Mouse (Mus musculus) cortical plate, adult 2 months (tissue): ENCODE data around the gene Tbx3.

Source experiments
- CTCF ChIP-seq: fragments of 200-500 bp; IDR thresholded peaks from 2 replicates; pipeline ENCODE4 v1.5.1; 2011; ENCODE audit warnings: mild to moderate bottlenecking, control low read depth, low read length; ENCODE audit not compliant: insufficient read depth; ENCODE audit errors: extremely low read depth
- POLR2A ChIP-seq: fragments of 200-500 bp; IDR thresholded peaks from 2 replicates; pipeline ENCODE4 v1.6.1; 2011; ENCODE audit warnings: mild to moderate bottlenecking, low read length, control low read depth; ENCODE audit not compliant: insufficient read depth; ENCODE audit errors: extremely low read depth

DNA sequence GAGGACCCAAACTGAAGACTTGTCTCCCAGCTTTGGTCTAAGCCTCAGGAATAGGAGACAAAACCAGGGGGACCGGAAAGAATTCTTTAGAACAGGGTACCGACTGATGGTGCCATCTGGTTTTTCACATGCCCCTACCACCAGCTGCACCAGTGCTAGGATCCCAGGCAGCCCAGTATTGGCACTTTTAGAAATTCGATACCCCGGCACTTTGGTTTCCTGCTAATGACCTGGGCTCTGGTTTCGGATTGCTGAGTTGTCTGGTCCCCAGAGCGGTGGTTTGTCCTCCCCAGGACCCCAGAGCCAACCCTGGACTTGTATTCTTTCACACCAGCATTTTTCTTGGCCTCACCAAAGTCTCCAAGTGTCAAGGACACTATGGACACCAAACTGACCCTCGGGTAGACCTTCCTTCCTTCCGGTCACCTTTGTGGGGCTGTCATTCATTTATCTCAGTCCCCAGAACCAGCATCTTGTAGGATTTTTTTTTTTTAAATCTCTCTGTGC is 18.5 kb downstream of the Tbx3 start:
- TF ChIP-seq CTCF (no peak), POLR2A (no peak)
